Comparison of ENCODE assay signal across 38 mouse cellular contexts in the genomic region with DNA sequence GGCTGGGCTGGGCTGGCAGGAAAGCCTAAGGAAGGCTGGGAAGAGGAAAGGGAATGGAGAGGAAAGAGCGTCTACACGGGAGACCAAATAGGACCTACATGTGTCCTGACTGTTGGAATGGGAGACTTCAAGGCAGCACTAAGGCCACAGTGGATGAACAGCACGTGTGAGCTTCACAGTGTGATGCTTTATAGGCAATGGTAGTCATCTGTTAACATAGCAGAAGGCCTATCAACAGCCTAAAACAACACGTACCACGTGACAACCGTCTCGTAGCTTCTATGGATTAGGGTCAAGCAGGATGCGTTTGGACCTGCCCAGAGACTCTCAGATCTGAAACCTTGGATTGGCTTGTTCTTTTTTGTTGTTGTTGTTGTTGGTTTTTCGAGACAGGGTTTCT. TPM values are rescaled to one million over a fixed set of nuclear protein-coding genes. Genes with fewer than 3 reads are reported as not detected.
"Had no signal": no experiment of that assay in that cellular context is flagged by ENCODE, and none has a peak within 500 bp of the region (broad histone marks: within the 10 kb centered on the region; RNA-seq: fewer than 3 reads in every experiment).

No protein-coding gene starts in this region.

- H3K4me2 ChIP-seq: limb, embryonic 12.5 days; limb, embryonic 13.5 days; limb, embryonic 15.5 days; liver, embryonic 11.5 days; liver, embryonic 12.5 days; liver, embryonic 13.5 days; liver, embryonic 15.5 days; lung, embryonic 14.5 days; lung, embryonic 15.5 days; midbrain, embryonic 12.5 days; midbrain, embryonic 13.5 days; neural tube, embryonic 12.5 days had no signal

- H3K9me3 ChIP-seq: limb, embryonic 10.5 days; limb, embryonic 12.5 days; limb, embryonic 13.5 days; limb, embryonic 15.5 days; liver, embryonic 12.5 days; liver, embryonic 13.5 days; liver, embryonic 15.5 days; lung, embryonic 15.5 days; megakaryocyte, embryonic 14.5 days; midbrain, embryonic 10.5 days; midbrain, embryonic 12.5 days; midbrain, embryonic 13.5 days; neural tube, embryonic 12.5 days had no signal

- H3K36me3 ChIP-seq: limb, embryonic 10.5 days; limb, embryonic 12.5 days; limb, embryonic 13.5 days; limb, embryonic 15.5 days; liver, embryonic 12.5 days; liver, embryonic 13.5 days; liver, embryonic 15.5 days; lung, embryonic 15.5 days; midbrain, embryonic 10.5 days; midbrain, embryonic 12.5 days; midbrain, embryonic 13.5 days; neural tube, embryonic 12.5 days had no signal

- H3K27ac ChIP-seq: left cerebral cortex, adult 2 months; limb, embryonic 10.5 days; limb, embryonic 12.5 days; limb, embryonic 13.5 days; limb, embryonic 15.5 days; liver, embryonic 12.5 days; liver, embryonic 13.5 days; liver, embryonic 14.5 days; liver, embryonic 15.5 days; lung, embryonic 15.5 days; macrophage; midbrain, embryonic 10.5 days; midbrain, embryonic 12.5 days; midbrain, embryonic 13.5 days; neural tube, embryonic 12.5 days had no signal

- H3K27me3 ChIP-seq: limb, embryonic 12.5 days; limb, embryonic 13.5 days; limb, embryonic 15.5 days; liver, embryonic 12.5 days; liver, embryonic 13.5 days; liver, embryonic 15.5 days; lung, embryonic 15.5 days; megakaryocyte, embryonic 14.5 days; midbrain, embryonic 12.5 days; midbrain, embryonic 13.5 days; neural tube, embryonic 12.5 days had no signal

- ATAC-seq: liver, embryonic 12.5 days; liver, postnatal 0 days; lung, postnatal 0 days; midbrain, embryonic 13.5 days; midbrain, embryonic 16.5 days had no signal

- H3K4me1 ChIP-seq: limb, embryonic 10.5 days; limb, embryonic 12.5 days; limb, embryonic 13.5 days; limb, embryonic 15.5 days; liver, embryonic 12.5 days; liver, embryonic 13.5 days; liver, embryonic 15.5 days; lung, embryonic 15.5 days; megakaryocyte, embryonic 14.5 days; midbrain, embryonic 10.5 days; midbrain, embryonic 12.5 days; neural tube, embryonic 12.5 days had no signal

- DNase-seq: left cerebral cortex, postnatal 4 days; liver; liver, embryonic 13.5 days; liver, postnatal 0 days; lung, adult 18-20 months; lung, adult 2 months; lung, embryonic 14.5 days; lung, postnatal 10 days; lung, postnatal 14 days; lung, postnatal 36 days; lung, postnatal 4 days; midbrain, embryonic 14.5 days had no signal

- H3K4me3 ChIP-seq: left cerebral cortex, adult 2 months; limb, embryonic 10.5 days; limb, embryonic 12.5 days; limb, embryonic 13.5 days; limb, embryonic 15.5 days; liver, embryonic 12.5 days; liver, embryonic 13.5 days; liver, embryonic 15.5 days; lung, embryonic 15.5 days; megakaryocyte, embryonic 14.5 days; midbrain, embryonic 10.5 days; midbrain, embryonic 12.5 days; midbrain, embryonic 13.5 days; myocyte; neural tube, embryonic 12.5 days had no signal

- H3K9ac ChIP-seq: limb, embryonic 12.5 days; limb, embryonic 13.5 days; limb, embryonic 15.5 days; liver, embryonic 12.5 days; liver, embryonic 13.5 days; liver, embryonic 14.5 days; liver, embryonic 15.5 days; liver, postnatal 0 days; lung, embryonic 14.5 days; lung, embryonic 15.5 days; midbrain, embryonic 12.5 days; midbrain, embryonic 13.5 days; neural tube, embryonic 12.5 days had no signal

RNA-seq across cellular contexts. Expression of gene Cacng8, which starts 8.4 kb away (rescaled TPM):
- total RNA-seq: liver, adult 2 months; megakaryocyte progenitor cell, adult 5-6 weeks; megakaryocyte, adult 5-6 weeks; megakaryocyte-erythroid progenitor cell, adult 5-6 weeks; monocyte, adult 5-6 weeks had no signal
- polyA plus RNA-seq: liver, adult 2 months; liver, embryonic 15.5 days; liver, embryonic 16.5 days; liver, postnatal 0 days; lung, adult 2 months; macrophage had no signal

RNA-seq across cellular contexts. Expression of gene Cacng6, which starts 41.9 kb away (rescaled TPM):
- total RNA-seq: megakaryocyte progenitor cell, adult 5-6 weeks; megakaryocyte, adult 5-6 weeks; megakaryocyte-erythroid progenitor cell, adult 5-6 weeks; midbrain, postnatal 0 days; monocyte, adult 5-6 weeks had no signal
- polyA plus RNA-seq: liver, adult 2 months; liver, embryonic 11.5 days; liver, embryonic 14.5 days; liver, postnatal 0 days; lung, embryonic 14.5 days; lung, embryonic 15.5 days; lung, postnatal 0 days; macrophage; midbrain, embryonic 10.5 days; midbrain, embryonic 13.5 days; midbrain, embryonic 14.5 days; midbrain, embryonic 16.5 days had no signal

RNA-seq across cellular contexts. Expression of gene Cacng7, which starts 49.4 kb away (rescaled TPM):
- total RNA-seq: megakaryocyte progenitor cell, adult 5-6 weeks; megakaryocyte, adult 5-6 weeks; megakaryocyte-erythroid progenitor cell, adult 5-6 weeks; monocyte, adult 5-6 weeks had no signal
- polyA plus RNA-seq: liver, embryonic 13.5 days; liver, embryonic 16.5 days; macrophage had no signal
